Mouse (Mus musculus) layer of hippocampus, postnatal 14 days (tissue): Measurements from ENCODE around the gene Orai2. TPM values are rescaled to one million over a fixed set of nuclear protein-coding genes. Genes with fewer than 3 reads are reported as not detected.
"Not testable (repeated sequence)": the region's sequence is repeated elsewhere in the genome, so short reads cannot be mapped to it uniquely, and the experiment has no call there.

Experiments used
- DNase-seq, 2 experiments: peaks; one replicate each; pipeline ENCODE4 v3.0.0; 2021 to 2022; ENCODE audit warnings: low spot score in 2 of 2, mixed read lengths in 1 of 2
- microRNA-seq, 2 experiments: library from miRNA; unstranded; fragments of <30 nt; microRNA quantifications; one replicate each; pipeline ENCODE4 v1.2.0; 2021
- total RNA-seq, 2 experiments: library from RNA; stranded (reverse); gene quantifications; 2 replicates each; pipeline ENCODE4 v1.2.3; 2021

The Orai2 gene
- total RNA-seq, 2 experiments from 2014 or later, result 124 to 127 TPM

DNA sequence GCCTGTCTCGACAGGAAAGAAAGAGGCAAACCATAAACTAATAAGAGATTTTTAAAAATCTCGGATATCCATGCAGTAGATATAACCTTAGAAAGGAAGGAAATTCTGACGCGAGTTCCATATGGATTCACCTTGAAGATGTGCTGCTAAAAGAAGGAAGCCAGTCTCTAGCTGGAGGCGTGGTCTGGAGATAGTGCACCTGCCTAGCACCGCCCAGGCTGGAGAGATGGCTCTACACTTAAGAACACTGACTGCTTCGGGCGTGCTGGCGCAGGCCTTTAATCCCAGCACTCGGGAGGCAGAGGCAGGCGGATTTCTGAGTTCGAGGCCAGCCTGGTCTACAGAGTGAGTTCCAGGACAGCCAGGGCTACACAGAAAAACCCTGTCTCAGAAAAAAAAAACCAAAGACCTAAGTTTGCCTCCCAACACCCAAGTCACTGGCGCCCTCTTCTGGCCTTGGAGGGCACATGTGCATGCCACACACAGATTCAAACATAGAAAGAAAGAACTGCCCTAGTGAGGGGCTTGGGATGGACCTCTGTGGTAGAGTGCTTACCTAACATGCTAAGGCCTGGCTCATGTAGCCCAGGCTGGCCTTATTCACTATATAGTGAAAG, 32.7 kb downstream of the Orai2 start:
- no peak for DNase-seq

- DNase-seq, result no peak
Observed at GRCm38 (mm10) chr5:136136292-136136990, 34.1 kb downstream of the Orai2 start.

DNA sequence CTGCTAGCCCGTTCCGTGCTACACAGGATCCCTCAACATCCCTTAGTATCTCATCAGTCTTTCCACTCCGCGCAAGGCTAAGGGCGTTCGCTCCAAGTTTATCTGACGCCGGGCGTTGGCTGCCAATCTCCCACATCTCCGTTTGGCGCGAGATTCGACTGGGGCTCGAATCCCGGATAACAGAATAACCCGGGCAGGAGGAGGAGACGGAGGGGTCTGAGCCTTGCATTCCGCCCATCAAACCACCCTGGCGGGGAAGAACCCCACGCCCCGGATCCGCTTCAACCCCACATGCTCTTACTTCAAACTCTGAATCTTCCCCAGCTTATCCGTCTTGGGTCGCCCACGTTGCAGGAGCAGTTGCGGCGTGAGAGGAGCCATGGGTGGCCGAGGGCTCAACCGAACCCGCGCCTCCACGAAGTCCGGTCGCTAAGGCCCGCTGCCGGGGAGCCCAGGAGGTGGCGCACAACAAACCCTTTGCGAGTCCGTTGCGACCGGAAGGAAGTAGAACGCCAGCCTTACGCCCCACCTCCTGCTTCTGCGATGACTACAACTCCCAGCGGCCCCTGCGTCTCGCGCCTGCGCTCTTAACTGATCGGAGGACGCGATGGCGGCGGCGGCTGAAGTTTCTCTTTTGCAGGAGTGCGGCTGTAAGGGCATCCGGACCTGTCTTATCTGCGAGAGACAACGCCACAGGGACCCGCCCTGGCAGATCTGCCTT, 34.8 kb downstream of the Orai2 start, which contains the start of the genes Lrwd1 and Alkbh4:
TSS of gene Lrwd1 (minus strand) at position 504 of the 721 bp plus-strand sequence.
TSS of gene Alkbh4 (plus strand) at position 576 of the 721 bp plus-strand sequence.
- DNase-seq, result peak; percentile 94 to 97

DNA sequence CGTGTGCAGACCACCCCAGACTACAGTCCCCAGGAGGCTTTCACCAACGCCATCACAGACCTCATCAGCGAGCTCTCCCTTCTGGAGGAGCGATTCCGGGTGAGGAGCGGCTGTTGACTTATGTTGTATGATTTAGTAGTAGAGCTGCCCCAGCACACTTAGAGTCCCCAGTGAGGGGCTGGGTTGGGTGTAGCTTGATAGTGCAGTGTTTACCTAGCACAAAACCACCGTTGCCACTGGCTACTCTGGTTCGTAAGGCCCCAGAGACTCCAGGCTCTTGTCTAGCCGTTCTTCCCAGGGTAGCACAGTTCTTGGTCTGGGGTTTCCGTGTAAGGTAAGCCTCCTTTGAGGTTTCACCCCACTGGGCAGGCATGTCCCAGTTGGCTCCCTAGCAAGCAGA, 48.3 kb downstream of the Orai2 start:
- DNase-seq, result no peak

DNA sequence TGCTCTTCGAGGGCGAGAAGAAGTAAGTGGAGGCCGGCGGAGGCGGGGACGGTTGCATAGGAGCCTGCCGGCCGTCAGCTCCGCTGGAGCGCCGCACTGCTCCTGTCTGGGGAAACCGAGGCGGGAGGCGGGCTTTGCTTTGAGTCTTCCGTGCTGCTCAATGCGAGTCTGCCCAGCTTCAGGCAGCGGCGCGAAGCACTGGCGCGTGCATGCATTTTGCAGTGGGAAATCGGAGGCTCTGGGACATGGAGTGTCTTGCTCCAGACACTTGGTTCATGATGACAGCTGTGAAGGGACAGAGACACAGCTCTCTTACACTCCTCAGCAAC, 53.8 kb downstream of the Orai2 start:
- no peak for DNase-seq

- peak; percentile 97 to 98 for DNase-seq
Observed at GRCm38 (mm10) chr5:136115891-136116783, 54.4 kb downstream of the Orai2 start, which contains the start of gene Polr2j. TSS of gene Polr2j (plus strand) at chr5:136116631.

DNA sequence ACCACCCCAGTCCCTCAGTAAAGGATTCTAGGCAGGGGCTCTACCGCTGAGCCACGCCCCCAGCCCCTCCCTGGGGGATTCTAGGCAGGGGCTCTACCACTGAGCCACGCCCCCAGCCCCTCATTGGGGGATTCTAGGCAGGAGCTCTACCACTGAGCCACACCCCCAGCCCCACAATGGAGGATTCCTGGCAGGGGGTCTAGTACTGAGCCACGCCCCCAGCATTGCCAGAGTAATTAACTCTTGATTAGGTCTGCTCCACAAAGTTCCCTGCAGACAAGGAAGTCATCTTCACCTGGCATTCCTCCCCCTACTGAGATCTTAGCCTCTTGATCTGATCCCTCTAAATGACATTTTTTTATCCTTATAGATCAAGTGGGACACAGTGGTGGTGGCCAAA, 57.0 kb downstream of the Orai2 start:
- DNase-seq, result not testable (repeated sequence)

DNA sequence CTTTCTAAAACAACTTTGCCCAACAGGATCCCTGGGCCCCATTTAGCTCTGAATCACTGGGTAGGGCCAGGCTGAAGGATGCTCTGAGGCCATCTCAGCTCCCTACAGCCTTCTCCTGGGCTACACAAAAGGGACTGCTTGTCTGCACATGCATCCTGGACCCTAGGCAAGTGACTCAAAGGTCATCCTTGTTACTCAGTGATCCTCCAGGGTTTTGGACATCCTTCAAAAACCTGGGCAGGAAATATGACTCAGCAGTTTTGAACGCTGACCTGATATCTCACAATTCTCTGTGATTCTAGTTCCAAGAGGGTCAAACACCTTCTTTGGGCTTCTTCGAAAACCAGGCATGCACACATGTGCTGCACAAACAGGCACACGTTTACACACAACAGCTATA, 61.5 kb downstream of the Orai2 start:
- DNase-seq, result no peak

GRCm38 (mm10) chr5:136108486-136108885, 62.0 kb downstream of the Orai2 start:
- no peak for DNase-seq

GRCm38 (mm10) chr5:136104511-136104910, 66.0 kb downstream of the Orai2 start:
- no peak for DNase-seq

- peak; percentile 71 to 77 for DNase-seq
Observed at GRCm38 (mm10) chr5:136102099-136102820, 68.3 kb downstream of the Orai2 start.

DNA sequence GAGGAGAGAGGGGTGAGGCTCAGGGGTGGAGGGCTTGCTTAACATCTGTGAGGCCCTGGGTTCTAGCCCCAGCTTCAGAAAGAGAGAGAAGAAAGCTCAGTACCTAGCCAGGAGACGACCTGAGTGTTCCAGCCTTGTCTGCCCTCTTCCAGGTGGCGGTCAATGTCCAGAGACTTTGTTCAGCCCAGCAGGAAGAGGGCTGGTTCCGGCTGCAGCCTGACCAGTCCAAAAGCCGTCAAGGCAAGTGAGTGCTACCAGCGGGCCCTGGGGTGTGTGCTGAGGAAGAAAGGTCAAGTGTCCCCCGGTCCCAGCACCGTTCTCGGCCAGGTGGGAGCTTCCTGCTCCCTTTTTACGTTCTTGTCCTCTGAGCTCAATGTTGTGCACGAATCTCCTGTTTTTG, 72.0 kb downstream of the Orai2 start:
- DNase-seq, result no peak

Small RNA genes lying within 50 kb of the gene (microRNA-seq; reads per million reads assigned to microRNA genes)
- gene Mir7035, result 1.6 to 1.7 reads per million in 2 experiments

Other genes with a start within 250 kb of the Orai2 start
- gene Ywhag, start 236.1 kb downstream of the Orai2 start, total RNA-seq, result 1,000 to 10,000 TPM; 1,522 to 1,558 TPM
- gene Ssc4d, start 196.2 kb downstream of the Orai2 start, total RNA-seq, result 1 to 10 TPM; 1.7 to 2.0 TPM
- not detected for gene Zp3, start 190.6 kb downstream of the Orai2 start, total RNA-seq
- gene Dtx2, start 175.9 kb downstream of the Orai2 start, total RNA-seq, result 1 to 10 TPM; 9.1 to 9.5 TPM
- not detected for gene Upk3b, start 132.2 kb downstream of the Orai2 start, total RNA-seq
- not detected for gene Upk3bl, start 116.2 kb downstream of the Orai2 start, total RNA-seq
- 1 to 10 TPM; 4.3 to 4.4 TPM for gene Rasa4, start 86.8 kb downstream of the Orai2 start, total RNA-seq
- 10 to 100 TPM; 73.6 to 82.2 TPM for gene Polr2j, start 54.1 kb downstream of the Orai2 start, total RNA-seq
- gene Lrwd1, start 34.6 kb downstream of the Orai2 start, total RNA-seq, result 10 to 100 TPM; 15.1 to 18.5 TPM
- gene Alkbh4, start 34.6 kb downstream of the Orai2 start, total RNA-seq, result 1 to 10 TPM; 8.4 to 10.0 TPM
- 10 to 100 TPM; 39.9 to 41.5 TPM for gene Prkrip1, start 28.2 kb upstream of the Orai2 start, total RNA-seq
- 1 to 10 TPM; 8.7 to 9.5 TPM for gene Sh2b2, start 75.8 kb upstream of the Orai2 start, total RNA-seq